Mouse (Mus musculus) megakaryocyte, embryonic 14.5 days (primary cell): Measurements from ENCODE around the gene Slc25a5.

ENCODE experiments used
- FLI1 ChIP-seq: IDR thresholded peaks from 2 replicates; pipeline ENCODE4 v1.6.1; 2012; ENCODE audit warnings: low read length, inconsistent platforms, mixed read lengths
- GATA1 ChIP-seq: IDR thresholded peaks from 3 replicates; pipeline ENCODE4 v1.6.1; 2012; ENCODE audit warnings: mixed read lengths, low read length, inconsistent platforms, borderline replicate concordance

DNA sequence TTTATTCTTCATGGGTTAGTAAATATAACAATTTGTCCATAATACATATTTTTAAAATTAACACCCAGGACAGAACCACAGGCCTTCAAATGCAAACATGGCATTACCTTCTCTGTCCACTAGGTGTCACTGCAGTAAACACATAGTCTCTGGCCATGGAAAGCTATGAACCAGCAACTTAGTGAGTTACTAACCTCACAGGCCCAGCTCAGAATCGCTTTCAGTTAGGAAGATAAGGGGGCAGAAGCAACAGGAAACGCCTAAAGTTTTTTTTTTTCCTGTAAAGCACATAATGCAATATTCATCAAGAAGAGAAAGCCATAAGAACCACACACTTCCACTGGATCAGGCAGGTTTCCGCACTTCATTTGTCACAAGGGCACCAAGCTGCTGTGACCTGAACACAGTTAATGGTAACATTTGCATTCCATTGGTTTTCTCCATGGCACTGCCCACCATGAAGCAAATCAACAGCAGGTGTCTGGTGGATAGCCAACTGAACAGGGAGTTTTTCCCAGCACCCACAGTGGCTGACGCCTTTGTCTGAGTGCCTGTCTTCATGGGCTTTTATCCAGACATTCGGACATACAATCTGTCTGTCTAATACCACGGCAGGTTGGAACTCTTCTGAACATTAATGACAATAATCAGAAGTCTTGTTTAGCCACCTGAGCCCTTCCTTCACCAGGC, 34.4 kb upstream of the Slc25a5 start:
- no peak for TF ChIP-seq GATA1
- no peak for TF ChIP-seq FLI1
